Mouse (Mus musculus) midbrain, postnatal 0 days (tissue): ENCODE measurements at regions not wholly inside any gene's neighbourhood (a gene's known extent, or its start where the extent isn't known, plus 50 kb on each side); places are given as distances from the start of the nearest gene placed in this dataset.

ENCODE experiments used
- ATAC-seq: fragments of 200-750 bp; cut with Nextera tagmentation; 2 replicates; pipeline ENCODE4 v1.8.0; 2017; ENCODE audit warnings: moderate number of reproducible peaks, mild to moderate bottlenecking, moderate TSS enrichment, moderate library complexity; ENCODE audit not compliant: low FRiP score
- DNase-seq: peaks from one replicate; pipeline ENCODE4 v3.0.0-alpha.2; 2015; ENCODE audit warnings: low spot score
- H3K27ac ChIP-seq: fragments of 300-500 bp; sonication (generic); 2 replicates; pipeline ENCODE4 v1.5.1; 2014; ENCODE audit warnings: low read depth, mild to moderate bottlenecking, low read length, mixed read lengths
- H3K27me3 ChIP-seq: fragments of 300-500 bp; sonication (generic); 2 replicates; pipeline ENCODE4 v1.6.1; 2014; ENCODE audit warnings: low read length, control low read depth, mixed read lengths; ENCODE audit not compliant: insufficient read depth
- H3K36me3 ChIP-seq: fragments of 300-500 bp; sonication (generic); 2 replicates; pipeline ENCODE4 v1.6.1; 2014; ENCODE audit warnings: low read length, control low read depth, mixed read lengths; ENCODE audit not compliant: insufficient read depth
- H3K4me1 ChIP-seq: fragments of 300-500 bp; sonication (generic); 2 replicates; pipeline ENCODE4 v1.6.1; 2014; ENCODE audit warnings: mild to moderate bottlenecking, control low read depth, antibody characterized with exemption, low read length, mixed read lengths; ENCODE audit not compliant: insufficient read depth
- H3K4me2 ChIP-seq: fragments of 300-500 bp; sonication (generic); 2 replicates; pipeline ENCODE4 v1.6.1; 2014; ENCODE audit warnings: low read depth, mild to moderate bottlenecking, low read length, mixed read lengths; ENCODE audit not compliant: poor library complexity, severe bottlenecking
- H3K4me3 ChIP-seq: fragments of 300-500 bp; sonication (generic); 2 replicates; pipeline ENCODE4 v1.5.1; 2014; ENCODE audit warnings: low read depth, mild to moderate bottlenecking, low read length, moderate library complexity
- H3K9ac ChIP-seq: fragments of 300-500 bp; sonication (generic); replicated peaks from 2 replicates; pipeline ENCODE4 v1.6.1; 2014; ENCODE audit warnings: mild to moderate bottlenecking, low read length, moderate library complexity, mixed read lengths; ENCODE audit not compliant: poor library complexity, severe bottlenecking
- H3K9me3 ChIP-seq: fragments of 300-500 bp; sonication (generic); 2 replicates; pipeline ENCODE4 v1.6.1; 2016; ENCODE audit warnings: low read length, control low read depth
- CTCF ChIP-seq: IDR thresholded peaks from 2 replicates; pipeline ENCODE4 v1.5.1; 2016; ENCODE audit warnings: antibody characterized with exemption, mild to moderate bottlenecking
- WGBS: fragments of 180-500 bp; shearing (Covaris S2); extraction: QIAGEN DNeasy Blood & Tissue Kit; methylation state at CpG from one replicate; pipeline ENCODE4 v1.1.7; 2014; 5-methylcytosine and 5-hydroxymethylcytosine counted together

DNA sequence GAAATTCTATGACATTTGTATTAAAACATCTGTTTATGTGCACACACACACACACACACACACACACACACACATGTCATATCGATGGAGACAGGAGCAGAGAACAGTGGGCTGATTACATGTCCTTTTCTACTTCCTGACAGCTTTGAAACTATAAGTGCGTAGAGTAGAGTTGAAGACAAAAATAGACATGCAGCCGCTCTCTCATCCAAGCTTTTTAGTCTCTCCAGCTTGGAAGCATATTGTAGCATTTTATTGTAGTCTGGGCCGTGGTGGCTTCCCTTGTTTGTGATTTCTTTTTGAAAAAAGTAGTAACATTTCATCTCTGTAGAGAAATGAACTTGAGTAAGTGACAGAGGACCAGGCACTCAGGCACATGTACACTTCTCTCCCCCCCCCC is 306.7 kb downstream of the Elavl2 start:
- Histone ChIP-seq H3K27me3 (no peaks in the 10 kb centered on the region), H3K9ac (no peak overlapping the region), H3K4me2 (no peak overlapping the region), H3K36me3 (no peaks in the 10 kb centered on the region), H3K4me3 (no peak overlapping the region), H3K4me1 (no peaks in the 10 kb centered on the region), H3K9me3 (no peaks in the 10 kb centered on the region), H3K27ac (no peak overlapping the region)
- TF ChIP-seq CTCF: no peak
- ATAC-seq (no peak), DNase-seq (no peak)
- WGBS: 83% methylated on average over 4 of the region's 4 CpGs

DNA sequence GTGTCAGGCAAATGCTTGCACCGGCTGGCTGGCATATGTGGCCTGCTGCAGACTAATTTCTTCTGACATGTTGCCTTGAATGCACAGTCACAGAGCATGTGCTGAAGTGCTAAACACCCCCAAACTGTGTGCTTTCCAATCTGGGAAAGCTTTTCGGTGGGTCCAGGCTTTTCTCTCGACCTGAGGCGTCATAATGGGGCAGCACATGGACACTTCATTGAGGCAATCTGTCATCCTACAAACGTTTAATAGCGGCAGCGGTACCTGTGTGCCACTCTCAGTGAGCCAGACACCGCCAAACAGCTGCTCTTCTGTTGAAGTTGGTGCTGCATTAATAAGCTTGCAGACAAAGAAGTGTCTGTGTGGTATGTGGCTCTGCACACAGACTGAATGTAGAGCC is 308.3 kb downstream of the Elavl2 start:
- no peaks in the 10 kb centered on the region for H3K27me3 ChIP-seq
- H3K27ac ChIP-seq: no peak overlapping the region
- TF ChIP-seq CTCF: no peak
- no peak overlapping the region for H3K4me2 ChIP-seq
- no peaks in the 10 kb centered on the region for H3K9me3 ChIP-seq
- no peak overlapping the region for H3K9ac ChIP-seq
- DNase-seq (peak; percentile 84), ATAC-seq (peak; percentile 55; the same call in 1 of the 2 replicates)
- H3K4me3 ChIP-seq: no peak overlapping the region
- no peaks in the 10 kb centered on the region for H3K36me3 ChIP-seq
- WGBS: 55% methylated on average over 8 of the region's 8 CpGs
- H3K4me1 ChIP-seq: no peaks in the 10 kb centered on the region

DNA sequence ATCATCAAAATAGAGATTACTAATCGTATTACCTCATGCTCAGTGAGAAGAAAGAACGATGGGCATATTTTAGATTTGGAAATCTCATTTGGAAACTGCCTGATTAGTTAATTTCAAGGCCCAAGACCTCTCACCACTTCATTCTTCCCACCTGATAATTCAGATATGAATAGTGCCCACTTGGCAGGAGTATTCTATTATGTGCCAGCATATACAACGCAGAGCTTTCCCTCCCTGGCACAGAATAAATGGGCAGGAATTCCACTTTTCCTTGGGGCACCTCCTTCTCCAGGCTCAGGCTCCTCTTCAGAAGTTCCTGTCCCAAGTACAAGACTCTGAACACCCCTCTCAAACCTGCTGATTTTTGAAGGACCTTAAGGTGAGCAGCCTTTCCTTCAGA is 308.7 kb downstream of the Elavl2 start:
- no peaks in the 10 kb centered on the region for H3K36me3 ChIP-seq
- H3K4me3 ChIP-seq: no peak overlapping the region
- DNase-seq: peak; percentile 13
- H3K4me1 ChIP-seq: no peaks in the 10 kb centered on the region
- TF ChIP-seq CTCF: no peak
- H3K9me3 ChIP-seq: no peaks in the 10 kb centered on the region
- no peaks in the 10 kb centered on the region for H3K27me3 ChIP-seq
- H3K4me2 ChIP-seq: no peak overlapping the region
- H3K9ac ChIP-seq: no peak overlapping the region
- ATAC-seq: no peak
- H3K27ac ChIP-seq: no peak overlapping the region
- WGBS: 81% methylated on average over 3 of the region's 3 CpGs

DNA sequence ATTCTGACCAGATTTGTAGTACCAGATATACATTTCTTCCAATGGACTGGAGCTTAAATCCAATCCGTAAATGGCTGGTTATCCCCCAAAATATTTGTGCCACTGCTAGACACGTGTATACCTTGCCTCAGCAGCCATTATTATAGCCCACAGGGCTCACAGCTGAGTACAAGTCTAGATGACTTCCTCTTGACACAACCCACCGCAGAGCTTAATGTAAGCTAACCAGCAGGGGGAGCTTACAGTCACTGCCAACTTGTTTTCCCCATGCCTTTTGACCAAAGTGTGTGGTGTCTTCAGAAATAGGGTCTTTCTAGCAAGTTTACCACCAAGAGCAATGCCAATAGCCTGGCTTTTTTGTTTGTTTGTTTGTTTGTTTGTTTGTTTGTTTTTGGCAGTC is 316.6 kb downstream of the Elavl2 start:
- Histone ChIP-seq H3K4me2 (no peak overlapping the region), H3K4me1 (no peaks in the 10 kb centered on the region), H3K27ac (no peak overlapping the region), H3K9me3 (no peaks in the 10 kb centered on the region), H3K36me3 (no peaks in the 10 kb centered on the region), H3K4me3 (no peak overlapping the region), H3K9ac (no peak overlapping the region), H3K27me3 (no peaks in the 10 kb centered on the region)
- WGBS: 57% methylated on average over 3 of the region's 3 CpGs
- peak; percentile 33 for DNase-seq
- peak; percentile 56 for TF ChIP-seq CTCF
- no peak for ATAC-seq

DNA sequence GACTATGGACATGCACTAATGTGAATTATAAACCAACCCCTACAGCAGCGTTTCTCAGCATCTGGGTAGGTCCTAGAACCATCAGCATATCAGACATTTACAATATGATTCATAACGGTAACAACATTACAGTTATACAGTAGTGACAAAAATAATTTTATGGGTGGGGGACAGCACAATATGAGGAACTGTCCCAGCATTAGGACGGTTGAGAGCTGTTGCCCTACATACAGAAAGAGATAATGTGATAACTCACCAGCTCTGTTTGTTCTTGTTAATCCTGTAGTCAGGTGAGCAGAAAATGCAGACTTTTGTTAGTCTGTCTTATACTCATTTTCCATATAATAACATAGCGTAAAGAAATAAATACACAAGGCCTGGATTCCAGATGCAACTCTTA is 319.1 kb downstream of the Elavl2 start:
- no peak for ATAC-seq

DNA sequence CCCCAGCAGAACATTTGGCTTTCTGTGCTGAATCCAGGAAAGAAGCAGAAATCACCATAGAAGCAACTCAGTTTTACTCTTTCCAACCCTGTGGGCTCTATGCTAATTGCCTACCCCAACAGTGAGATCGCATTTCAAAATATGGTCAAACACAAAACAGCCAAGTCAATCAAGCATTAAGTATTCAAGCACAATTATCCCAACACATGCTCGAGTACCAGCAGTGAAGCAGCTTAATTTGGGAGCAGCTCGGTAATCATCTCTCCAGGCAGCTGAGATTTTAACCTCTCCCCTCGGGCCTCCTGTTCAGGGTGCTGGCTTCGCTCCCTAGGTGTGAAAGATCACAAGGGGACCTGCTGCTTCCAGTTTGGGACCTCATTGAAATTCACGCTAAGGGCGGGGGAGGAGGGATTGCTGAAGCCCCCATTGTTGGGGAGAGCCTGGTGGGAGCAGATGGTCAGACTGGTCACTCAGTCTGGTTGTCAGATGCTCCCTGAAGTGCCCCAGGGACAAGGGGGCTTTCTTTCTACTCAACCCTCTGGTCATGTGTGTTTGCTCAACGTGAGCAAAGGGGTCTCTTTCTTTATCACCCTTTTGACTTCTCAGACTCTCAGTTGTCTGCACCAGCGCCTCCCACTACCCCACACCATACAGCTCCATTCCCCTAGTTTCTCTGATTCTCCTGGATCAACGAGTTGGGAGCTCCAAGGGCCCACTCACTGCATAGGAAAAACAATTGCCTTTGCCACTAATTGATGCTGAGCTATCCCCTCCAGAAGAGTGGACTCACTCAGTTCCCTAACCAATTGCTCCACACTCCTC is 319.8 kb downstream of the Elavl2 start:
- Histone ChIP-seq H3K27me3 (no peaks in the 10 kb centered on the region), H3K36me3 (no peaks in the 10 kb centered on the region), H3K4me1 (no peaks in the 10 kb centered on the region), H3K9ac (no peak overlapping the region), H3K4me3 (no peak overlapping the region), H3K27ac (no peak overlapping the region), H3K9me3 (no peaks in the 10 kb centered on the region), H3K4me2 (no peak overlapping the region)
- peak; percentile 60 for DNase-seq
- TF ChIP-seq CTCF: no peak
- ATAC-seq: peak; percentile 57; the same call in 1 of the 2 replicates
- WGBS: 29% methylated on average over 10 of the region's 10 CpGs

More for the DNA sequence above, 319.1 kb downstream of the Elavl2 start:
- TF ChIP-seq CTCF: no peak
- Histone ChIP-seq H3K27me3 (no peaks in the 10 kb centered on the region), H3K27ac (no peak overlapping the region), H3K4me3 (no peak overlapping the region), H3K9ac (no peak overlapping the region), H3K36me3 (no peaks in the 10 kb centered on the region), H3K4me1 (no peaks in the 10 kb centered on the region), H3K4me2 (no peak overlapping the region), H3K9me3 (no peaks in the 10 kb centered on the region)
- 92% methylated on average over 4 of the region's 4 CpGs for WGBS
- no peak for DNase-seq
